Mouse (Mus musculus): ENCODE measurements around the gene Nagk. TPM values are rescaled to one million over a fixed set of nuclear protein-coding genes. Genes with fewer than 3 reads are reported as not detected.

Nagk gene
- total RNA-seq (2014; fragmentation: Nextera tagmentation) (12.9 and 19.2 TPM in 2 replicates), total RNA-seq (2017) (49.7 and 50.7 TPM in 2 replicates), polyA plus RNA-seq (2012) (5.5 and 6.5 TPM in 2 replicates)

- peak; percentile 88 for DNase-seq (ENCODE audit: low spot score)
- TF ChIP-seq POLR2AphosphoS5 (IDR thresholded peaks at IDR 0.05; ENCODE audit: insufficient replicate concordance, low read depth, low read length) (0 out of 2 replicates have a peak, but pooled peaks have one; percentile 58), GATA2 (IDR thresholded peaks at IDR 0.05; ENCODE audit: borderline replicate concordance, low read depth, low read length) (no peak)
- H3K36me3 ChIP-seq (replicated peaks): peaks cover 25% of the 10 kb centered on the region
- no peaks in the 10 kb centered on the region for H3K27me3 ChIP-seq (ENCODE audit: insufficient read depth, low read length)
- H3K9me3 ChIP-seq (replicated peaks): no peaks in the 10 kb centered on the region
- peaks cover 47% of the 10 kb centered on the region for H3K4me1 ChIP-seq (ENCODE audit: insufficient read depth, low read depth, low read length)
- H3K4me3 ChIP-seq (ENCODE audit: low read depth, low read length): peak within 1 kb of the TSS; percentile 90
- peak; percentile 81 for ATAC-seq (ENCODE audit: extremely low read depth, insufficient number of reproducible peaks, low FRiP score, poor library complexity, severe bottlenecking)
Measured at GRCm38 (mm10) chr6:83794760-83795296, at the start of gene Nagk. Gene Nagk (plus strand): TSS chr6:83794982.

GRCm38 (mm10) chr6:83745466-83745865 lies 49.3 kb upstream of the Nagk start:
- Histone ChIP-seq H3K9me3 (replicated peaks) (no peaks in the 10 kb centered on the region), H3K36me3 (replicated peaks) (no peaks in the 10 kb centered on the region), H3K4me3 (ENCODE audit: low read depth, low read length) (no peak overlapping the region), H3K27me3 (ENCODE audit: insufficient read depth, low read length) (peaks cover 34% of the 10 kb centered on the region), H3K4me1 (ENCODE audit: insufficient read depth, low read depth, low read length) (0 out of 2 replicates have a peak, but pooled peaks cover 3% of the 10 kb centered on the region)
- no peak for TF ChIP-seq GATA2 (IDR thresholded peaks at IDR 0.05; ENCODE audit: borderline replicate concordance, low read depth, low read length)
- no peak for TF ChIP-seq GATA1 (IDR thresholded peaks at IDR 0.05; ENCODE audit: borderline replicate concordance, low read length)
- TF ChIP-seq POLR2AphosphoS5 (IDR thresholded peaks at IDR 0.05; ENCODE audit: insufficient replicate concordance, low read depth, low read length): no peak
- no peak for TF ChIP-seq TAL1 (conservative IDR thresholded peaks at IDR 0.05; ENCODE audit: low read depth, low read length)
- no peak for TF ChIP-seq CTCF (IDR thresholded peaks at IDR 0.05; ENCODE audit: low read depth, low read length)
- ATAC-seq (ENCODE audit: extremely low read depth, insufficient number of reproducible peaks, low FRiP score, poor library complexity, severe bottlenecking): no peak
- no peak for DNase-seq (ENCODE audit: low spot score)

GRCm38 (mm10) chr6:83749286-83749685 lies 45.5 kb upstream of the Nagk start:
- H3K9me3 ChIP-seq (replicated peaks): no peaks in the 10 kb centered on the region
- DNase-seq (ENCODE audit: low spot score) (no peak), ATAC-seq (ENCODE audit: extremely low read depth, insufficient number of reproducible peaks, low FRiP score, poor library complexity, severe bottlenecking) (no peak)
- no peak overlapping the region for H3K4me3 ChIP-seq (ENCODE audit: low read depth, low read length)
- peaks cover 44% of the 10 kb centered on the region for H3K27me3 ChIP-seq (ENCODE audit: insufficient read depth, low read length)
- TF ChIP-seq TAL1 (conservative IDR thresholded peaks at IDR 0.05; ENCODE audit: low read depth, low read length): no peak
- TF ChIP-seq POLR2AphosphoS5 (IDR thresholded peaks at IDR 0.05; ENCODE audit: insufficient replicate concordance, low read depth, low read length): no peak
- no peak for TF ChIP-seq GATA2 (IDR thresholded peaks at IDR 0.05; ENCODE audit: borderline replicate concordance, low read depth, low read length)
- TF ChIP-seq CTCF (IDR thresholded peaks at IDR 0.05; ENCODE audit: low read depth, low read length): no peak
- H3K36me3 ChIP-seq (replicated peaks): no peaks in the 10 kb centered on the region
- 0 out of 2 replicates have a peak, but pooled peaks cover 3% of the 10 kb centered on the region for H3K4me1 ChIP-seq (ENCODE audit: insufficient read depth, low read depth, low read length)

- Histone ChIP-seq H3K27me3 (ENCODE audit: insufficient read depth, low read length) (peaks cover 49% of the 10 kb centered on the region), H3K4me3 (ENCODE audit: low read depth, low read length) (no peak overlapping the region), H3K9me3 (replicated peaks) (no peaks in the 10 kb centered on the region), H3K36me3 (replicated peaks) (no peaks in the 10 kb centered on the region), H3K4me1 (ENCODE audit: insufficient read depth, low read depth, low read length) (0 out of 2 replicates have a peak, but pooled peaks cover 3% of the 10 kb centered on the region)
- TF ChIP-seq TAL1 (conservative IDR thresholded peaks at IDR 0.05; ENCODE audit: low read depth, low read length) (no peak), POLR2AphosphoS5 (IDR thresholded peaks at IDR 0.05; ENCODE audit: insufficient replicate concordance, low read depth, low read length) (no peak), CTCF (IDR thresholded peaks at IDR 0.05; ENCODE audit: low read depth, low read length) (peak; percentile 56)
- ATAC-seq (ENCODE audit: extremely low read depth, insufficient number of reproducible peaks, low FRiP score, poor library complexity, severe bottlenecking) (peak; percentile 45; the same call in 1 of the 2 replicates), DNase-seq (ENCODE audit: low spot score) (peak; percentile 40)
Measured at GRCm38 (mm10) chr6:83750171-83750684, 44.6 kb upstream of the Nagk start.

- H3K36me3 ChIP-seq (replicated peaks): no peaks in the 10 kb centered on the region
- DNase-seq (ENCODE audit: low spot score): no peak
- no peaks in the 10 kb centered on the region; the same call in 1 of the 2 replicates for H3K4me1 ChIP-seq (ENCODE audit: insufficient read depth, low read depth, low read length)
- H3K9me3 ChIP-seq (replicated peaks): no peaks in the 10 kb centered on the region
- H3K4me3 ChIP-seq (ENCODE audit: low read depth, low read length): no peak overlapping the region
- no peak for TF ChIP-seq TAL1 (conservative IDR thresholded peaks at IDR 0.05; ENCODE audit: low read depth, low read length)
- no peak for TF ChIP-seq GATA1 (IDR thresholded peaks at IDR 0.05; ENCODE audit: borderline replicate concordance, low read length)
- no peak for TF ChIP-seq POLR2AphosphoS5 (IDR thresholded peaks at IDR 0.05; ENCODE audit: insufficient replicate concordance, low read depth, low read length)
- no peak for TF ChIP-seq CTCF (IDR thresholded peaks at IDR 0.05; ENCODE audit: low read depth, low read length)
- TF ChIP-seq GATA2 (IDR thresholded peaks at IDR 0.05; ENCODE audit: borderline replicate concordance, low read depth, low read length): no peak
- H3K27me3 ChIP-seq (ENCODE audit: insufficient read depth, low read length): peaks cover 58% of the 10 kb centered on the region
- no peak for ATAC-seq (ENCODE audit: extremely low read depth, insufficient number of reproducible peaks, low FRiP score, poor library complexity, severe bottlenecking)
Measured at GRCm38 (mm10) chr6:83756051-83756450, 38.7 kb upstream of the Nagk start.

GRCm38 (mm10) chr6:83762344-83762743 lies 32.4 kb upstream of the Nagk start, which contains the start of gene Ankrd53:
Gene Ankrd53 (plus strand): TSS chr6:83762644.
- Histone ChIP-seq H3K27me3 (ENCODE audit: insufficient read depth, low read length) (peaks cover 38% of the 10 kb centered on the region), H3K4me3 (ENCODE audit: low read depth, low read length) (no peak within 1 kb of the TSS; the same call in 1 of the 2 replicates)
- TF ChIP-seq TAL1 (conservative IDR thresholded peaks at IDR 0.05; ENCODE audit: low read depth, low read length): no peak
- TF ChIP-seq GATA1 (IDR thresholded peaks at IDR 0.05; ENCODE audit: borderline replicate concordance, low read length): no peak
- no peak for TF ChIP-seq CTCF (IDR thresholded peaks at IDR 0.05; ENCODE audit: low read depth, low read length)
- no peak for TF ChIP-seq GATA2 (IDR thresholded peaks at IDR 0.05; ENCODE audit: borderline replicate concordance, low read depth, low read length)
- TF ChIP-seq POLR2AphosphoS5 (IDR thresholded peaks at IDR 0.05; ENCODE audit: insufficient replicate concordance, low read depth, low read length): no peak

More at GRCm38 (mm10) chr6:83762344-83762743, 32.4 kb upstream of the Nagk start, which contains the start of gene Ankrd53:
- peaks cover 8% of the 10 kb centered on the region for H3K4me1 ChIP-seq (ENCODE audit: insufficient read depth, low read depth, low read length)
- ATAC-seq (ENCODE audit: extremely low read depth, insufficient number of reproducible peaks, low FRiP score, poor library complexity, severe bottlenecking) (no peak), DNase-seq (ENCODE audit: low spot score) (no peak)
- H3K36me3 ChIP-seq (replicated peaks): peaks cover 6% of the 10 kb centered on the region
- no peaks in the 10 kb centered on the region for H3K9me3 ChIP-seq (replicated peaks)
